Mouse (Mus musculus): Measurements from ENCODE around the gene Cdc42bpg. TPM values are rescaled to one million over a fixed set of nuclear protein-coding genes. Genes with fewer than 3 reads are reported as not detected.
A peak's percentile ranks its signal among the peaks of the same experiment; 100 is the strongest.
"Not testable (repeated sequence)": the region's sequence is repeated elsewhere in the genome, so short reads cannot be mapped to it uniquely, and the experiment has no call there.

Cdc42bpg gene
- polyA plus RNA-seq, 1 experiment from 2014 or later: 0.78 TPM

DNA sequence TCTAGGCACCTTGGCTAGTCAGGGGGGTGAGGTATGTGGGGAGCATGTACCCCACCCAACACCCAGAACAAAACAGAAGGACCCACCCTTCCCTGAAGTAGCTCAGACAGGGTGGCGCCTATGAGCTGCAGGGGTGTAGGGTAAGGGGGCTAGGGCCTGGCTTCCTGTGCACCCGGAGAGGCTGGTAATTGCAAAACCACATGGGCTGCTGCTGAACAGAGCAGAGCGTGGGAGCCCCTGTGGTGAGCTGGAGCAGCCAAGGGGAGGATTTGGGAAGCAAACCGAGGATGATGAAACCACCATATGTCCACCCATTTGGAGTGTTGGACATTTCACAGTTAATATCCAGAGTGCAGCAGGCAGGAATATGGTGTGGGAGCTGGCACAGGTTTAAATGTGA is 3.7 kb upstream of the Cdc42bpg start:
- no peaks in the 10 kb centered on the region for H3K27me3 ChIP-seq
- no peaks in the 10 kb centered on the region for H3K9me3 ChIP-seq (replicated peaks)
- no peak overlapping the region for H3K9ac ChIP-seq
- peaks cover 29% of the 10 kb centered on the region for H3K36me3 ChIP-seq
- 24% methylated on average over 4 of the region's 4 CpGs for WGBS
- H3K4me3 ChIP-seq (replicated peaks): no peak overlapping the region
- peaks cover 33% of the 10 kb centered on the region for H3K4me1 ChIP-seq
- H3K4me2 ChIP-seq: no peak overlapping the region
- no peak overlapping the region for H3K27ac ChIP-seq
- ATAC-seq (replicated peaks; ENCODE audit: low FRiP score): no peak

DNA sequence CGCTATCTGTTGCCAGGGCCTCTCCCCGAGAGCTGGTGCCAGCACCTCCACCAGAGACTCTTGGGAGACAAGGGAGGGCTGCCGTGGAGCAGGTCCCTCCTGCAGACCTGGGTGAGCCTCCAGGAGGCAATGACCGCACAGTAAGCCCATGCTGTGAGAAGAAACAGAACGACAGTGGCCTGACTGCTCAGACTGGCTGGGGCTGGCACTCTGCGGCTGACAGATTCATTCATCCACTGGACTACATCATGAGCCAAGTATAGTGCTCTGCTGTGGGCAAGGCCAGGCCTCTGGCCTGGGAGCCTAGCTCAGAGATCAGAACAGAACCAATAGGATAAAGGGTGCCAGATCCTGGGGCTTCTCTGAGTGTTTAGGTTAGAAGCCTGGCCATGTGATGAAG is 2.4 kb upstream of the Cdc42bpg start:
- H3K36me3 ChIP-seq: peaks cover 16% of the 10 kb centered on the region
- H3K27me3 ChIP-seq: no peaks in the 10 kb centered on the region
- no peak for ATAC-seq (replicated peaks; ENCODE audit: low FRiP score)
- no peaks in the 10 kb centered on the region for H3K9me3 ChIP-seq (replicated peaks)
- peaks cover 40% of the 10 kb centered on the region for H3K4me1 ChIP-seq
- no peak overlapping the region for H3K4me2 ChIP-seq
- H3K27ac ChIP-seq: no peak overlapping the region
- 87% methylated on average over 6 of the region's 6 CpGs for WGBS
- no peak overlapping the region for H3K9ac ChIP-seq
- no peak overlapping the region for H3K4me3 ChIP-seq (replicated peaks)

DNA sequence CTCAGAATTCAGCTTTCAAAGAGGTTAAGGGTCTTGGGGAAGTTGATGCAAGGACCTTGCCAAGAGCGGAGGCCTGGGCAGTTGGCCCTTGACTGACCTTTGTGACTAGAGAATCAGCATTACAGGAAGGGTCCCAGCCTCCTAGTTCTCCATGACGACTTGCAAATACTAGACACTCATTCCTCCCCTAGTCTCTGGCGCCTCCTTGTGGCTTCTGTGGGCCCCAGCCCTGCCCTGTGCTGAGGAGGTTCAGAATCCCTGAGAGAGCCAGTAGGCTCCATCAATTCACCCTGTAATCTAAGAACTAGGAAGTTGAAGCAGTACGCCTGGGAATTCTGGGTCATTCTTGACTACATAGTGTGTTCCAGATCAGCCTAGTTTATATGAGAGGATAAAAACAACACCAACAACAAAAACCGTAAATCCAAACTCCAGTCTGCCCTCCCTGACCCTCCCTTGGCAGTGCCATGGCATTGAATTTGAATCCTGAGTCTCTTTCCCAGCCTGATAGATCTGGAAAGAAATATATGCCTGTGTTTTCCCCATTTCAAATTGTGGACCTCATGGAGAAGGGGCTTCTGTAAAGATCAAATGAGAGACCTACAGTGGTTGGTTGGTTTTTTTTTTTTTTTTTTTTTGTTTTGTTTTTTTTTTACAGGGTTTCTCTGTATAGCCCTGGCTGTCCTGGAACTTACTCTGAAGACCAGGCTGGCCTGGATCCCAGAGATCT is 1.3 kb upstream of the Cdc42bpg start:
- H3K27me3 ChIP-seq: no peaks in the 10 kb centered on the region

GRCm38 (mm10) chr19:6305517-6306115 is 640 bp upstream of the Cdc42bpg start:
- Histone ChIP-seq H3K27me3 (no peaks in the 10 kb centered on the region), H3K27ac (peak overlapping the region; percentile 91), H3K36me3 (peaks cover 6% of the 10 kb centered on the region), H3K9ac (peak overlapping the region; percentile 65), H3K4me1 (peaks cover 33% of the 10 kb centered on the region), H3K9me3 (replicated peaks) (no peaks in the 10 kb centered on the region), H3K4me2 (peak overlapping the region; percentile 64), H3K4me3 (replicated peaks) (peak overlapping the region; percentile 65)
- 62% methylated on average over 8 of the region's 8 CpGs for WGBS
- no peak for ATAC-seq (replicated peaks; ENCODE audit: low FRiP score)

More for the DNA sequence above, 1.3 kb upstream of the Cdc42bpg start:
- Histone ChIP-seq H3K4me2 (no peak overlapping the region), H3K9me3 (replicated peaks) (no peaks in the 10 kb centered on the region), H3K9ac (no peak overlapping the region), H3K4me3 (replicated peaks) (no peak overlapping the region), H3K27ac (peak overlapping the region; percentile 55), H3K36me3 (peaks cover 5% of the 10 kb centered on the region), H3K4me1 (peaks cover 34% of the 10 kb centered on the region)
- peak; percentile 57 for ATAC-seq (replicated peaks; ENCODE audit: low FRiP score)
- 20% methylated on average over 5 of the region's 5 CpGs for WGBS

DNA sequence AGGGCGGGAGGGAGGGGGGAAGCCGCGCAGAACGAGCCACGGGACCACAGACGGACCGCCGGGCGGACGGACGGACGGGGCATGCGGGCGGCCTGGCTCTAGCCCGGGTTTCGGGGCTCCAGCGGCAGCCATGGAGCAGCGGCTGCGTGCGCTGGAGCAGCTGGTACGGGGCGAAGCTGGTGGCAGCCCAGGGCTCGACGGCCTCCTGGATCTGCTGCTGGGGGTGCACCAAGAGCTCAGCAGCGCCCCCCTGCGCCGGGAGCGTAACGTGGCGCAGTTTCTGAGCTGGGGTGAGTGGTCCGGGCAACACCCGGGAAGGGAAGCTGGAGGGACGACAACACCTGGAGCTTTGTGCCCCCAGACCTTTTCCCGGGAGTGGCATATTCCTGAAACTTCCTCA is 330 bp downstream of the Cdc42bpg start:
- Histone ChIP-seq H3K36me3 (peaks cover 16% of the 10 kb centered on the region), H3K4me1 (peaks cover 33% of the 10 kb centered on the region), H3K27ac (peak overlapping the region; percentile 91; the same call in 1 of the 2 replicates), H3K27me3 (no peaks in the 10 kb centered on the region), H3K9me3 (replicated peaks) (no peaks in the 10 kb centered on the region), H3K9ac (peak overlapping the region; percentile 65), H3K4me3 (replicated peaks) (peak overlapping the region; percentile 65), H3K4me2 (peak overlapping the region; percentile 64)
- peak; percentile 67 for ATAC-seq (replicated peaks; ENCODE audit: low FRiP score)
- WGBS: 0% methylated on average over 31 of the region's 34 CpGs

- Histone ChIP-seq H3K4me2 (peak overlapping the region; percentile 64), H3K27ac (no peak overlapping the region), H3K9ac (peak overlapping the region; percentile 65; the same call in 1 of the 2 replicates), H3K36me3 (peaks cover 26% of the 10 kb centered on the region), H3K4me1 (peaks cover 28% of the 10 kb centered on the region), H3K9me3 (replicated peaks) (no peaks in the 10 kb centered on the region), H3K4me3 (replicated peaks) (peak overlapping the region; percentile 65; the same call in 1 of the 2 replicates), H3K27me3 (no peaks in the 10 kb centered on the region)
- 78% methylated on average over 9 of the region's 9 CpGs for WGBS
- no peak for ATAC-seq (replicated peaks; ENCODE audit: low FRiP score)
These were observed 1.7 kb downstream of the Cdc42bpg start for GRCm38 (mm10) chr19:6307733-6308531.

- no peak overlapping the region for H3K4me2 ChIP-seq
- 91% methylated on average over 5 of the region's 5 CpGs for WGBS
- no peak for ATAC-seq (replicated peaks; ENCODE audit: low FRiP score)
- H3K4me3 ChIP-seq (replicated peaks): no peak overlapping the region
- H3K4me1 ChIP-seq: peaks cover 24% of the 10 kb centered on the region
- H3K36me3 ChIP-seq: peaks cover 49% of the 10 kb centered on the region
- H3K9me3 ChIP-seq (replicated peaks): no peaks in the 10 kb centered on the region
- no peak overlapping the region for H3K9ac ChIP-seq
- no peak overlapping the region for H3K27ac ChIP-seq
- H3K27me3 ChIP-seq: no peaks in the 10 kb centered on the region
These were observed 3.9 kb downstream of the Cdc42bpg start for GRCm38 (mm10) chr19:6310181-6310580.

DNA sequence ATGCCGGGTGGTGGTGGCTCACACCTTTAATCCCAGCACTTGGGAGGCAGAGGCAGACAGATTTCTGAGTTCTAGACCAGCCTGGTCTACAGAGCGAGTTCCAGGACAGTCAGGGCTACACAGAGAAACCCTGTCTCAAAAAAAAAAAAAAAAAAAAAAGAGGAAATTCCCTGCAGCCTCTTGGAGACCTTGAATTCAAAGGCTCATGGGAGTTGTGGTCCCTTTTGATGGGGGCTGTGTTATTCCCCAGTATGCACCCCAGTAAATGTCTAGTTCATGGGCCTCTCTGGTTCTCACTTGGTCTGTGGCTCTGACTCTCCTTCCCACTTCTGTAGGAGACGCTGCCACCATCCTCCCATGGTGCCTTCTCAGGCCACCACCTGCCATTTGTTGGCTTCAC is 5.5 kb downstream of the Cdc42bpg start:
- H3K4me1 ChIP-seq: peaks cover 16% of the 10 kb centered on the region
- not testable (repeated sequence) for H3K4me3 ChIP-seq (replicated peaks); H3K9me3 ChIP-seq (replicated peaks); H3K27ac ChIP-seq; ATAC-seq (replicated peaks; ENCODE audit: low FRiP score); H3K4me2 ChIP-seq; H3K27me3 ChIP-seq; H3K9ac ChIP-seq
- 89% methylated on average over 3 of the region's 3 CpGs for WGBS
- peaks cover 65% of the 10 kb centered on the region for H3K36me3 ChIP-seq

DNA sequence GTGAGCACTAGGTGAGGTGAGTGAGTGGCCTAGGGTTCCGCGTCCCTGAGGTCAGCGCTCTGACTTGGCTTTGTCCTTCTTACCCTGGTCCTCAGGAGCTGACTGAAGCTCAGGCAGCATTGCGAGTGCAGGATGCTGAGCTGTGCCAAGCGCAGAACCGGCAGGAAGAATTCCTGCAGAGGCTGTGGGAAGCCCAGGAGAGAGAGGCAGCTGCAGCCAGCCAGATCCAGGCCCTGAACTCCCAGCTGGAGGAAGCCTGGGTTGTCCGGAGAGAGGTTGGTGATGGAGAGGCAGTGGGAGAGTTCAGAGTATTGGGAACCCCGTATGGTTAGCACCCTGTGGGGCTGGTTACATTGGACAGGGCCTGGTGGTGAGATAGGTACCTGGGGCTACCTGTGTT is 7.5 kb downstream of the Cdc42bpg start:
- no peak overlapping the region for H3K9ac ChIP-seq
- H3K4me3 ChIP-seq (replicated peaks): no peak overlapping the region
- no peak overlapping the region for H3K27ac ChIP-seq
- no peaks in the 10 kb centered on the region for H3K27me3 ChIP-seq
- no peak for ATAC-seq (replicated peaks; ENCODE audit: low FRiP score)
- H3K4me2 ChIP-seq: no peak overlapping the region
- peaks cover 85% of the 10 kb centered on the region for H3K36me3 ChIP-seq
- H3K9me3 ChIP-seq (replicated peaks): no peaks in the 10 kb centered on the region
- WGBS: 91% methylated on average over 8 of the region's 8 CpGs
- H3K4me1 ChIP-seq: no peaks in the 10 kb centered on the region

GRCm38 (mm10) chr19:6314513-6314912 is 8.3 kb downstream of the Cdc42bpg start:
- Histone ChIP-seq H3K27me3 (no peaks in the 10 kb centered on the region), H3K36me3 (peaks cover 92% of the 10 kb centered on the region), H3K4me3 (replicated peaks) (no peak overlapping the region), H3K4me1 (no peaks in the 10 kb centered on the region), H3K27ac (no peak overlapping the region), H3K9ac (no peak overlapping the region), H3K4me2 (no peak overlapping the region), H3K9me3 (replicated peaks) (no peaks in the 10 kb centered on the region)
- 80% methylated on average over 8 of the region's 8 CpGs for WGBS
- no peak for ATAC-seq (replicated peaks; ENCODE audit: low FRiP score)

DNA sequence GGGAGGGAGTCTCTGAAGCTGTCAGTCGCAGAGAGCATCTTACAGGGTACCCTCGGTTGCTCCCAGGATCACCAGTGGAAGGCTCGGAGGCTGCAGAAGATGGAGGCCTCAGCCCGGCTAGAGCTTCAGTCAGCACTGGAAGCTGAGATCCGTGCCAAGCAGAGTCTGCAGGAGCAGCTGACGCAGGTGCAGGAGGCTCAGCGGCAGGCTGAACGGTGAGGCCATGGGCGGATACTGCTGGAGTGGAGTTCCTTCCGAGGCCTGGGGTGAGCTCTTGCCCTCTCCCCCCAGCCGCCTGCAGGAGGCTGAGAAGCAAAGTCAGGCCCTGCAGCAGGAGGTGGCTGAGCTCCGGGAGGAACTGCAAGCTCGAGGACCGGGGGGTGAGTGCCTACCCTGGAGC is 9.3 kb downstream of the Cdc42bpg start:
- Histone ChIP-seq H3K4me3 (replicated peaks) (no peak overlapping the region), H3K36me3 (peaks cover 97% of the 10 kb centered on the region), H3K27me3 (no peaks in the 10 kb centered on the region), H3K4me2 (no peak overlapping the region), H3K9ac (no peak overlapping the region), H3K9me3 (replicated peaks) (no peaks in the 10 kb centered on the region), H3K4me1 (no peaks in the 10 kb centered on the region), H3K27ac (no peak overlapping the region)
- 82% methylated on average over 14 of the region's 14 CpGs for WGBS
- ATAC-seq (replicated peaks; ENCODE audit: low FRiP score): no peak

DNA sequence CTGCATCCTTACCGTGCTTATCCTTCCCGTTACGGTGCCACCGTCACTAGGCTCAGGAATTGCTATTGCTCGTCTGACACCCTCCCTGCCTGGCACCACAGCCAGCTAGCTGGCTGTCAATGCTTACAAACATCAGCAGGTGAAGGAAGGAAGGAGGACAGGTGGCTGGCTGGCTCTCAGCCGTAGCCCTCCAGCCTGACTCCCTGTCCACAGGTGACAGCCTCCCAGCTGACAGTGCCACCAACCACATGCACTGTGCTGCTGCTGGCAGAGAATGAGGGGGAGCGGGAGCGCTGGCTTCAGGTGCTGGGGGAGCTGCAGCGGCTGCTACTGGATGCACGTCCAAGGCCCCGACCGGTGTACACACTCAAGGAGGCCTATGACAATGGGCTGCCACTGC is 11.9 kb downstream of the Cdc42bpg start:
- Histone ChIP-seq H3K4me1 (no peaks in the 10 kb centered on the region), H3K36me3 (peaks cover 99% of the 10 kb centered on the region), H3K9ac (no peak overlapping the region), H3K27me3 (no peaks in the 10 kb centered on the region), H3K4me3 (replicated peaks) (no peak overlapping the region), H3K27ac (no peak overlapping the region), H3K9me3 (replicated peaks) (no peaks in the 10 kb centered on the region), H3K4me2 (no peak overlapping the region)
- WGBS: 91% methylated on average over 12 of the region's 12 CpGs
- no peak for ATAC-seq (replicated peaks; ENCODE audit: low FRiP score)

Data from kidney, embryonic 15.5 days (tissue).